Mouse (Mus musculus) brain, embryonic 14.5 days (tissue): Measurements from ENCODE around the gene Rasal3.

ENCODE experiments used
- CTCF ChIP-seq: fragments of 200-500 bp; IDR thresholded peaks from 2 replicates; pipeline ENCODE4 v1.5.1; 2012; ENCODE audit warnings: inconsistent platforms, mild to moderate bottlenecking, moderate library complexity, borderline replicate concordance; ENCODE audit not compliant: insufficient read depth, insufficient read length; ENCODE audit errors: extremely low read depth
- POLR2A ChIP-seq: fragments of 200-500 bp; IDR thresholded peaks from 2 replicates; pipeline ENCODE4 v1.6.1; 2012; ENCODE audit warnings: mild to moderate bottlenecking, inconsistent platforms, borderline replicate concordance; ENCODE audit not compliant: poor library complexity, insufficient read depth, insufficient read length, severe bottlenecking; ENCODE audit errors: extremely low read depth

DNA sequence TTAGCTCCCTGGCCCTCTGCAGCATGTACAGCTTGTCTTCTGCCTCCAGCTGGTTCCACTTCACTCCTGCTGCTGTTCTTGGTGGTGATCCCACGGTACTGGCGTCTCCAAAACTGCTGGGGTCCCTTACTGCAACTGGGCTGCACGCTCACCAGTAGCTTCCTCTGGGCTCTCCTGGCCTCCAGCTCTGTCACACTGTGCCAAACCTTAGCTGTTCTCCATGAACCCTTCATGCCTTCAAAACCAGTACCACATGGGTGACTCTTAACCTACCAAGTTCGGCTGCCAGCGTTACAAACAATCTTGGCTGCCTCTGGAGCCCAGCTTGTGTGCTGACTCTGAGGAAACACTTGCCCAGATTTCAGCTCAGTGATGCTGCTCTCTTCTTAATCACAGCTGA is 41.6 kb upstream of the Rasal3 start:
- TF ChIP-seq CTCF (no peak), POLR2A (no peak)
